Mouse (Mus musculus) adrenal gland, postnatal 36 days (tissue): ENCODE results near the gene Rsc1a1. TPM values are rescaled to one million over a fixed set of nuclear protein-coding genes. Genes with fewer than 3 reads are reported as not detected.

ENCODE experiments used
- DNase-seq, 2 experiments: peaks; one replicate each; pipeline ENCODE4 v3.0.0; 2021; ENCODE audit warnings: mixed read lengths in 1 of 2
- total RNA-seq, 2 experiments: library from RNA; stranded (reverse); gene quantifications; 2 replicates each; pipeline ENCODE4 v1.2.3; 2021

The Rsc1a1 gene
- total RNA-seq, 2 experiments from 2014 or later = 2.4 TPM; not detected in 1

DNA sequence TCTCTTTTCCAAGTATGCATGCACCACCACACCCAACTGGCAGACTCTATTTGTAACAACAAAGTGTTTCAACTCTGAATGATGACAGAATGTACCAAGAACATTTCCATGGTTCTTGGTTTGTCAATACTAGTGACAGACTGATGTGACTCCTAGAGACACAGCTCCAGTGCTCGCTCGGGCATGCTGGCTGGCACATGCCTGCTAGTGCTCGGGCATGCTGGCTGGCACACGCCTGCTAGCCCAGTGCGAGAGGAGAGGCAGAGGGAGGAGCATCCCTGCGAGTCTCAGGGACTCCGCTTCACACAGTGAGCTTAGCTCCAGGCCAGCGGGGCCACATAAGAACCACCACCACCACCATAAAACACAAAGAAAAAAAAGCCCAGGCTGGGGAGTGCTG lies 9.3 kb upstream of the Rsc1a1 start:
- no peak for DNase-seq

DNA sequence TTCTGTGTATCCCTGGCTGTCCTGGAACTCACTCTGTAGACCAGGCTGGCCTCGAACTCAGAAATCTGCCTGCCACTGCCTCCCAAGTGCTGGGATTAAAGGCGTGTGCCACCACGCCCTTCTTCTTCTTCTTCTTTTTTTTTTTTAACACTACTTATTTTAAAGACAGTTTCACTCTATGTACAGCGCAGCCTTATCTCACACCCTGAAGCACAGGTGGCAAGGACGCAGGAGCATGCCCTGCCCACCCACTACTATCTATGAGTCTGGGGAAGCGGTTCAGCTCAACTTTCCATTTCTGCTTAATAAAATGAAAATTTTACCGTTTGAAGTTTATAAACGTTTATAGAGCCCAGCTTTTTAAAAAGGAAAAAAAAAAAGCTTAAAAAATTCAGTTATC lies 3.1 kb upstream of the Rsc1a1 start:
- DNase-seq = no peak

DNA sequence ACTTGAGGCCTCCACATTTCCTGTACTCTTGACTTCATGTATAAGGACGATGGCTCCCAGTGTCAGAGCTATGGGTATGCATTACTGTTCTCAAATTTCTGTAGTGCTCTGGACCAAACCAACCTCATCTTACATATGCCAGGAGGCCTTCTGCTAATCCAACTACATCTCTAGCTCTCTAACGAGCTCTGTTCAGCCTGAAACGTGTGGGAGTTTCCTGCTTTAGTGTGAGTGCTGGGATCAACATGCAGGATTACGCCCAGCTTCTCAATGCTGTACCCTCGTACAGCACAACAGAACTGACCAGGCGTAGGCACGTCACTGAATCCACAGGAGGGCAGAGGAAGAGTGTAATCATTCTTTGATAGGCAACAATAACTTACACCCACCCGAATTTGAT lies 1.1 kb upstream of the Rsc1a1 start:
- no peak for DNase-seq

DNA sequence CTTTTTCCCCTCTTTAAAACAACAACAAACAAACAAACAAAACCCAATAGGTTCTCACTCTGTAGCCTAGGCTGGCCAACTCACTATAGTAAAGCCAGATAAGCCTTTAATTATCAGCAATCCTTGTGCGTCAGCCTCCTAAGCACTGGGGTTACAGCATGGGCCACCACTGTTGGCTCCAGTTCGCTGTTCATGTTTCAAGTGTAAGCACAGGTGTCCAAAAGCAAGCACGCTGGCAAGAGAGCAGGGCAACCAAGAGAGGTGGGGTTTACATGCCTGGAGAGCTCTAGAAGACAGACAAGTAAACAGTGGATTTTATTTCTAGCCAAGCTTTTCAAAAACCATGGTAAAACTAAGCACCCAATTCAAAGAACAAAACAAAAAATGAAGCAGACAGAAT lies 694 bp upstream of the Rsc1a1 start:
- no peak for DNase-seq

DNA sequence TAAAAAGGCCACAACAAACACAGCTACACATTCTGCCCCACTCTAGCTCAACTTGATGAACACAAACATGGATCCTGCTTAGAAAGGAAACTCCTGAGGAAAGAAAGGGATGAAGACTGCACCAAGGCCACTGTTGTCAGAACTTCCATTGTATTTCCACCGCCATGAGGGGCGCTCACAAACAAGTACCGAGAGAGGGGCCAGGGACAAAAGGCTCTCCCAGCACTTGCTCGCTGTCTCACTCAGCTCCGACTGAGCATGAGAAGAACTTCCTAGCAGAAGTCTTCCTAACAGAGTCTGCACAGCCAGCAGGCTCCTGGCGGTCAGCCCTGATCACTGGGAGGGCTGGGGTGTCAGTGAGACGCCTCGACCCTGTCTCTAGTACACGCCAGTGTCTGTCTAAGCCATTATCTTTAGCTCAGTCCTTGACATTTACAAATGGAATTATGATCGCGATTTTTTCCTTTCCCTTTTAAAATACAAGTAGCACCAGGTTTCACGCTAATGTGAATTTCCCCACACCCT lies 2.6 kb downstream of the Rsc1a1 start:
- DNase-seq = peak; percentile 78 to 80

DNA sequence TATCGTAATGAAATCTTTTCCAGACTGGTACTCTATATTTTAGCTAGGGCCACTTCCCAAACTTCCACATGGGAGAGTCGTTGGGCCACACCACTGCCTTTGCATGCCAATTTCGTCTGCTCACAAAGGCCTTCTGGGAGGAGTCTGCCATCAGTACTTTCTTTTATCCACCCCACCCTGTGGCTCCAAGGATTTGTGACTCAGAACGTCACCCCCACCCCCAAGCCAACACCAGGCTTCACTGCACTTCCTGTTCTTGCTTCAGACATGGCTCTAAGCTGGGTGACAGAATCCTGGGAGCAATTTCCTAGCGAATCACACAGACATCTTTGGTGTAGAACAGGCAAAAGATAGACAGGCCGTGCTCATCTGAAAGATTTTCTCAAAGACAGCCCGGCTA lies 3.6 kb downstream of the Rsc1a1 start:
- DNase-seq = peak; percentile 74 to 78

DNA sequence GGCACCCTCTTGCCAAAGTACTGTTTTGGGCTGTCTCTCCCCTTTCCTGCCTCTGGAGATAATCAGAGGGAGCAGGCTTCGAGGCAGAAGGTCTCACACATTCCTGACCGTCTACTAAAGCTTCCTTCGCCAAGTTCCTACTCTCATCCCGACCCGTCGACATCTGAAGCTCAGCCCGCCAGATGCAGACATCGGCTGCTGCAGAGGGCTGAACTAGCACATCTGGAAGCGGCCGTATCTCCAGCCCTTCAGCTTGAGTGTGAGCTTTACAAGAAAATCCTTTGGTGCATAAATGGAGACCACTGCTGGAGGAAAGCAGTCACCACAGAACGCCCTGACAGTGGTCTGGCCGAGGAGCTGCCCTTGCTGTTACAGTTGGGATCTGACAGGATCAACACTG lies 4.5 kb downstream of the Rsc1a1 start:
- no peak for DNase-seq

DNA sequence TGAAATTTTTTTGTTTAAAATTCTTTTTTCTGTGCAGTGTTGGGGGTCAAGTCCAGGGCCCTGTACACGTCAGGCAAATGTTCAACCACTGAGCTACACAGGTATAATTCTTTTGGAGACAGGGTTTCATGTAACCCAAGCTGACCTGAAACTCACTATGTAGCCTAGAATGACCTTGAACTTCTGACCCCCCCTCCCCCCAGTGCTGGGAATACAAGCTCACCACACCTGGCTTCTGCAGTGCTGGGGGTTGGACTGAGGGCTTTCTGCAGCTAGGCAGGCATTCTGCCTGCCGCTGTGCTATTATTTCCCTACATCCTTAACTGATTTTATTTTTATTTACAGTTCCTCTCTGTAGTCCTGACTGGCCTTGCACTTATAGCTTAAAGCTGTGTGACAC lies 6.4 kb downstream of the Rsc1a1 start:
- DNase-seq = no peak

DNA sequence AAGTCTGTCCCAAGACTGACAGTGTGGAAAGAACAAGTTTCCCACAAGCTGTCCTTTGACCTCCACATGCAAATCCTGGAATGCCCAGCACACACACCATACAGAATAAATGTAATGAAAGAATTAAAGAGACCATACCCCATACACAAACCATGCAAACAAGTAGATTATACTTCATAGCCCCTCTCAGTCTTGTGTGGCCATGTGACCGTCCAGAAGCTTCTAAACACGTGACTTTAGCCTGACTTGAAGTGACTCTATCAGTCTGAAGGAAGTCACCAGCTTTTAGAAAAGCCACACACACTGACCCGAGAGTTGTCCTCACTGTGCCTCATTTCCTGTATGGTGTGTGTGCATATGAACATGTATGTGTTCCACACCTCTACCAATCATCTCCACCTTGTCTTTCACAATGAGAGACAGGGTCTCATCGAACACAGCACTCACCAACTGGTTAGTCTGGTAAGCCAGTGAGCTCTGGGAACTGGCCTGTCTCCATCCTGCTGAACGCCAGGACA lies 8.9 kb downstream of the Rsc1a1 start:
- DNase-seq = no peak

DNA sequence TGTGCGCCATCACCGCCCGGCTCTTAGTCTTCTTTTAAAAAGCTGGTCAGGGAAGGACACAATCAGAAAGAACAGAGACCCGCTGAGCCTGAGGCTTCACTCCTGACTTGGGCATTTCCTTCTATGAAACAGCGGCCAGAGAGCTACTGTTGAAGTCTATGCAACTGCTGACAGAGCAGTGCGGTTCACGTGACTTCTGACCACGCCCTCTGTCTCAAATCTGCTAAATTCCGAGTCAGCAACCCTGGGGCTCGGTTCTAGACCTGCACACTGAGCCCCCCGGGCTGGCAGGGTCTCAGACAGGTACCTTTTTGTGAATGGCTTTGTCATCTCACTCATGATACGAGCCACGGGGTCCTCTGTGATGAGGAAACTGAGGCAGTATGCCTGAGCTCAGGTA lies 13.1 kb downstream of the Rsc1a1 start:
- no peak for DNase-seq

DNA sequence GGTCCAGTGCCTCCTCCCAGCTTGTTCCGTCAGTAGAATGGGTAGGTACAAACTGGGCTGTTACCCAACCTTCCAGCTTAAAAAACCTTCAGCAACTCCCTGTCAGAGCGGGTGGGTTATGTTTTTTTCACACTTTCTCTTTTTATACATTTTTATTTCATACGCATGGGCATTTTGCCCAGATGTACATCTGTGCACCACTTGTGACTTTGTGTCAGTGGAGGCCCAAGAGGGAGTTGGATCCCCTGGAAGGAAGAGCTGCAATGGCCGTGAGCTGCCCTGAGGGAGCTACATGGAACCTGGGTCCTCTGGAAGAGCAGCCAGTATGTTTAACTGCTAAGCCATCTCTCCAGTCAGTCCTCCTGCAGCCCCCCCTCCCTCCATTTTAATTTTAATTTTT lies 14.0 kb downstream of the Rsc1a1 start:
- no peak for DNase-seq

DNA sequence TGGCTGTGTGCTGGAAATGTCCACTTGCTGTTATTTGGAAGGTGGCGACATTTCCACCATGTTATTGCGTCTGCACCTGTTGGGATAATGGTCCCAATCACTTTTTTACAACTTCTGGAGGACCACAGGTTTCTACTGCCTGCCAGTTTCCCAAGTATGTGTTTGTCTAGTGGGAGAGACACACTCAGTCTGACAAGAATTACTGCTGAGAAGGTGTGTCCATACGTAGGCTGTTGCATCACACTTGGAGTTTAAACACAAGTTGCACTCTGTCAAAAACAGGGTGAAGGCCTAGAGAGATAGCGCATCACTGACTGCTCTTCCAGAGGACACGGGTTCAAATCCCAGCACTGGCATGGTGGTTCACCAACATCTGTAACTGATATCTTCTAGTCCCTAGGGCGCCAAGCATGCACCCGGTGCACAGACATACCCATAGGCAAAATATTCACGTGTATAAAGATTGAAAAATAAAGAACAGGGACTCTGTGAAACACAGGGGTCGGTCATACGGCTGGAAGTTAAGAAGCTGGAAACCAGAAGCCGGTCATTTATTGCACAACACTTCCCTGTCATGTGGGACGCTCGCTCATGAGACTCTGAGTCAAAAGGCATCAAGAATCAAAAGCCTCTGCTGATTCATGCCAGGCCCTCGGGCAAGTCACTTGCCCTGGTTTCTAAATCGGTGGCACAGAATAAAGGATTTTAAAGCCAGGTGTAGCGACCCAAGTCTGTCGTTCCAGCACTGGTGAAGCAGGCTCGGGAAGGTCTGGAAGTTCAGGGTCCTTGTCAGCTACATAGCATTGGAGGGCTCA lies 15.3 kb downstream of the Rsc1a1 start:
- DNase-seq = peak; percentile 74 to 80

DNA sequence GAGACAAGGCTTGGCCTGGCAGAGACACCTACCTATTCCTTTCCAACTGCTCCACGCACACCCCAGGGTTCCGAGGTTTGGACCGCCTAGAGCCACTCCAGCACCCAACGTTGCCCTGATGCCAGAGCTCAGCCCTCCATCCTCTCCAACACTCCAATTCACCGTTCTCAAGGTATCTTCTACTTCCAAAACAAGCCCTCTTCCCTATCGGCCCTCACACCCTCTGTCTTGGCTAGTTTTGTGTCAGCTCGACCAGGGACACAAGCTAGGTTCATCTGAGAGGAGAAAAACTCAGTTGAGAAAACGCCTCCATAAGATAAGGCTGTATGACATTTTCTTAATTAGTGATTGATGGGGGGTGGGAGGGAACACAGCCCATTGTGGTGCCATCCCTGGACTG lies 20.6 kb downstream of the Rsc1a1 start, which contains the start of gene Plekhm2:
Plekhm2 (minus strand) TSS at position 101 of the 400 bp plus-strand sequence.
- DNase-seq = no peak

DNA sequence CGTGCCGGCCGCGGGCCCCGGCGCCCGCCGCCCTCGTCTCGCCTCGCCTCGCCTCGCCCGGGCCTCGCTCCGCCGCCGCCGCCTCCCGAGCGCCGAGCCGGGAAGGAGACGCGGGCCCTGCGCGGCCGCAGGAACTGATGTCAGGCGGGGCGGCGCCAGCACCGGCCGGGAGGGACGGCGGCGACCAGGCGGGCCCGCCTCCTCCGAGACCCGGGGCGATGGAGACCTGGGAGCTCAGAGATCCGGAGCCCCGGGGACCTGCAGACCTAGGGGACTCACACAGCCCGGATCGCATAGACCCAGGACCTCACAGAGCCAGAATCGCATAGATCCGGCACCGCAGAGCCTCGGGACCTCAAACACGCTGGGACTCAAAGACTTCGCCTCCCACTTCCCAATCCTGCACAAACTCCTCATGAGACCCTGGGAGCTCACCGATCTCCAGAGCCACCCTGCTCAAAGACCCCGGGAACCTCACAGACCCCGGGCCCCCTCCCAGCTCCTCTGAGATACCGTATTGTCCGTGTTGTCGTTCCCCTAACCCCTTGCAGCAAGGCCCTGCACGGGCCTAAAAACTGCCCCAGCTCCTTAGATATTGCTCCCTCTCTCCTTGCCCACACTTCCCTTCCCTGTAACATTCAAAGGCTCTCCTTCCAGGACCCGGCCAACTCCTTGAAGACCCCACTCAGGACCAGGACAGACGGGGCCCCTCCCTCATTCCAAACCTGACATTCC lies 21.2 kb downstream of the Rsc1a1 start:
- peak; percentile 89 to 92 for DNase-seq

DNA sequence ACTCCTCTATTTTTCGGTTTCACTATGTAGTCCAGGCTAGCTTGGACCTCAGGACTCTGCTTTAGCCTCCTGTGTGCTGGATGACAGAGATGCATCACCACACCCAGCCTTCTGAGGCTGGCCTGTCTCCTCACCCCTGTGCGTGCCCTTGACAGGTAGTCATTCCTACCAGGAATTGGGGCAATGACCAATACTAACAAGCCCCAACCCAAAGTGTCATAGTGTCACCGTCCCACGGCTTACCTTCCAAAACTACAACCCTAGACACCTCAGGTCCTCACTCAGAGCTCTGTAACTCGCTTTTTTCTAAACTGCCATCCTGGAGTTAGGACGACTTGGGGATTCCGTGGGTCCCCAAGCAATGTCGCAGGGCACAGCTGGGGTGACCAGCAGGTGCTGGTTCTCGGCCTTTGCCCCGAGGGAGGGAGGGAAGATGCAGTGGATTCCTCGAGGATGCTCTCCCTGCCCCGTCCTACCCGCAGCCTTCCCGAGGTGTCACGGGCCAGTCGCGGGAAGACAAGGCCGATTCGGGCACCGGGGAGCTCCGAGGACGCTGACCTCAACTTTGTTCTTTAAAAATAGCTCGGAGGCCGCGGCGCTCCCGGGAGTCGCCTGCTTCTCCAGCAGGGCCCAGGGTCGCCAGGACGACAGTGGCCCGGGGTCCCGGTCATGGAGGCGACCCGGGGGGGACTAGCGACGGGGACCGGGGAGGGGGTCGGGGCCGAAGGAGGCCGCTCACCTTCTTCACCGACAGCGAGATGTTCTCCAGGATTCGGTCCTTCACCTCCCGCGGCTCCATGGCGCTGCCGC lies 22.1 kb downstream of the Rsc1a1 start:
- DNase-seq = peak; percentile 64 to 65

DNA sequence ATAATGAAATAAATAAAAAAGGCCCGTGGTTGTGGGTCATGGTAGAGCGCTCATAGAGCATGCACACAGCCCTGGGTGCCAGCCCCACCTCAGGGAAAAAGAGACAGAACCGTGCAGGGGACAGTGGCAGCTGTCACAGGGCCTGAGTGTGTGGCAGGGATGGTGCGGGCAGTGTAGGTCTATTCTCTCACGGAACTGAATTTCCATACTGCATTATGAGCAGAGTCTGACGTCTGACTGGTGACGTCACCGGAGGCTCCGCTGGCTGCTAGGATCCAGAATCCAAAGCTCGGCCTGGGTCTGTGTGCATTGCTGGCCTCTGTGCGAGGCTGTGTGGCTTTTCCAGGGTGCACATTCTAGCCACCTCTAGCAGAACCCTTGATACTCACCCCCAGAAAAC lies 24.5 kb downstream of the Rsc1a1 start:
- no peak for DNase-seq

DNA sequence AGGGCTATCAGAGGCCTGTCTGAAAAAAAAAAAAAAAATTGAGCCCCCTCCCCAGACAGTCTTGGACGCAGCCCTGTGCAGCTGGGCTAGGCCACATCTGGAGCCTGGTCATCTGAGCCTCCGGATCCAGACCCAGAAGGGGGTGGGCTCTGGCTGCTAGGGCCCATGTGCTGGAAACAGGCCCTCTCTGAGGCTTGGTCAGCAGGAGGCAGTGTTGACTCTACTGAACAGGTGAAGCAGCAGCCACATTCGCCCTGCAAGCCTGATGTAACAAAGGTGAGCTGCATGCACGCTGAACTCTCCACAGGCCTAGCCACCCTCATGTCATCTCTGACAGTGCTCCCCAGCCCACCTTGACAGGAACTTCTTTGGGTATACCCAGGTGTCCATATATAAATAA lies 25.7 kb downstream of the Rsc1a1 start:
- peak in 1 of 2 experiments; percentile 17 for DNase-seq

DNA sequence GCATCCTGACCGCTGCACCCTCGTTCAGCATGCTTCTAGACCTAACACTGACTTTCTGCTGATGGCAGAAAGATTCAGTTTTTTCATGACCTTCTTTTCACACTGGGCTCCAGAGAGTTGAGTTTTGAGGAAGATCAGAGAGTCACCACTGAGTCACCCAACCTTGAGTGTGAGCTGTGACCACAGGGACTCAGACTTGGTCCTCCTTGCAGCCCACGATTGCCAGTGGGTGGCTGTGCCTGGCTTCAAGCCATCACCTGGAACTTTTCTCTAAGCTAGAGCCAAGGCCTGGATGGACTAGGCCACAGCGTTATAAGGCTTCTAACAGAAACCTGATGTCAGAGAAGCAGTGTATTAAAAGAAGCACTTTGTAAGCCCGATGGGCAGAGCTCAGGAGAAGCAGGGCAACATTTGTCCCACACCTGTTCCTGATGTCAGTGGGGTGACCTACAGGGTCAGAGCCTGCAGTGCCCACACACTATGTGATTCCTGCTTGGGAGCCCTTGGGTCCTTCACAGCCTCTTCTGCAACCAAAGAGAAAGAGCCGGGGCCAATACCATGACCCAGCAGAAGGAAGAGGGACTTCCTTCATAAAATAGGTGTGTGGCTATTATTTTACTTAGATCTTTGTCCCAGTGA lies 26.4 kb downstream of the Rsc1a1 start:
- DNase-seq = peak; percentile 84 to 87

DNA sequence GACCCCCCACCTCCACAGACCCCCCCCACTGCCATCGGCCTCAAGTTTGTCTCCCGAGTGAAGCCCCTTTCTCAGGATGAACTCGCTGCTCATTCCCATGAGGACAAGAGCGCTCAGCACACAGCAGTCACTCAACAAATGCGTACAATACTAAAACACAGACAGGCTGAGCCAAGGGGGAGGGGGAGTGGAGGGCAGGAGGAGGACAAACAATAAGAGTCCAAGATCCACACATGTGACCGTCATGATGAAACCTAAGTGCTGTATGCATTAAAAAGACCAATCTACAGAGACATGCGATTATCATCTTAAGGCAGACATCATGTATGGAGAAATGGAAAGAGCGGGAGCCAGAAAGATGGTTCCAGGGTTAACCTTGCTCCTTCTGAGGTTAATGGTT lies 28.5 kb downstream of the Rsc1a1 start:
- DNase-seq = no peak

DNA sequence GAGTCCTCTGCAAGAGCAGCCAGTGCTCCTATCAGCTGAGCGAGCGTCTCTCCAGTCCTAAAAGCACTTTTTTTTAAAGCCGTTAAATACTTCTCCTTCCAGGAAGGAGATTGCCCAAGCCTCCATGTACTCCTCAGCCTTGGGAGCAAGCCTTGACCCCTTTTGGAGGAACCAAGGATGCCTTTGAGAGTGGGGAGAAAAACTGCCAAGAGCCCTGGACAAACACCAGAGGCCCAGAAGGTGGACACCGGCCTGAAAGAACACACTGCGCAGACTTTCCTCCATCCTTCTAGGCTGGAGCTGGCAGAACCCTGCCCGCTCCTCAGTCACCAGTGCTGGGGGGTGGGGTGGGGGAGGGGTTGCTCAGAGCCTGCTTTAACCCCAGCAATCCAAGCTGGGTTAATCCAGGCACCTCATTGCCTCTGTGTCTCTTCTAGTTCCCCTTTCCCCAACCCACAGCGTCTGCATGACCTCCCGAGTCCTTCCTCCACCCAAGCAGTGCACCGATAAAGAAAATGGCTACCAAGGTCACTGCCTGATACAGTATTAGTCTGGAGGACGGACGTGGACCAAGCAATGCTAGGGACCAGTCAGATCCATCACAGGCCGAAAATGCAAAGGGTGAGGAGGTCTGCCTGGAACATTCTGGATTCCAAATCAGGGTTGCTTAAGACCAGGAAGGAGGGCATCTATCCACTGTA lies 29.3 kb downstream of the Rsc1a1 start:
- DNase-seq = peak; percentile 60

DNA sequence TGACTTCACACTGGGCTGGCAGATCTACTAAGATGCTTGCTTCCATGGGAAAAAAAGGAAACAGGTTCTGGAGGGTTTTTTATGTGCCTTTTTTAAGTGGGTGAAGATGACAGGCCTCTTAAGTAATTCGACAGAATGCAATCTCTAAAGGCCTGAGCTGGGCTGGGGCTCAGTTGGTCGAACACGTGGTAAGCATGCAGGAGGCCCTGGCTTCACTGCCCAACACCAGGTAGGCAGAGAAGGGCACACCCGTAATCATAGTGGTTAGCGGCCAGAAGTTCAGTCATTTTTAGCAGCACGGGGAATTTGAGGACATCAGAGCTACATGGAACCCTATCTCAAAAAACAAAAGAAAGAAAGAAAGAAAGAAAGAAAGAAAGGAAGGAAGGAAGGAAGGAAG lies 30.9 kb downstream of the Rsc1a1 start:
- no peak for DNase-seq
